Mouse (Mus musculus): ENCODE measurements around the gene Ednra.
A peak's percentile ranks its signal among the peaks of the same experiment; 100 is the strongest.
"Not testable (repeated sequence)": the region's sequence is repeated elsewhere in the genome, so short reads cannot be mapped to it uniquely, and the experiment has no call there.

The Ednra gene

DNA sequence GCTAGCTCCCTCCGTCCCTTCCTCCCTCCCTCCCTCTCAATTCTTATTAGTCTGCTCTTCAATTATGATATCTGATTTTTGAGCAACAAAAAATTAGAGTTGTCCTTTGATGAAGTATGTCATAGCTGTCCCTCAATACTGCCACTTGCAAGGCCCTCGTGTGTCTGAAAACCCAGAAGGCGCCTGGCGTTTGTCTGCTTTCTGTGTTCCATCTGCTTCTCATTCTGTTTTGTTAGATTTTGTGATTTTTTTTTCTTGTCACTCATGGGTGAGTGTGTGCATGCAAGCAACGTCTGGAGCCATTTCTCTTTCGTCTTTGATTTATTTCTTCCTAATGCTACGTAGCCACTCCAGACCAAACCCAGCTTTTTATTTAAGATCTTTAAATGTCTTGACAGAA lies 9.8 kb downstream of the Ednra start:
- DNase-seq: no peak

DNA sequence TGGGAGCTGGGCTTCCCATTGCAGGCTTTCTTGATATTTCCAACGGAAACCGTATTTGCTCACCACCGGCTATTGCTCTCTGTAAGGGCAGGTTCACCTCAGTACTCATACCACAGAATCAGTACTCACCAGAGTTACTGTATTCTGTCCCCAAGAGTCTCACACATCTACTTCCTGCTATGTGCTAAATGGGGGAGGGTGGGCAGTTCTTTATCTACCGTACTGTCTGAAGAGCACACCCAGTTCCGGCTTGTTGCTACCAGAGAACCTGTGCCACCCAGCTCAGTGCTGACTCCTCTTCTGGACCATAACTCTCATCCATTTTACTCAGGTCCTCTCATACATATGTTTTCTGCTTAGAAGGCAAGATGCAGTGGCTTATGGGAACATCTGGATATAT lies 10.6 kb downstream of the Ednra start:
- no peak for DNase-seq

DNA sequence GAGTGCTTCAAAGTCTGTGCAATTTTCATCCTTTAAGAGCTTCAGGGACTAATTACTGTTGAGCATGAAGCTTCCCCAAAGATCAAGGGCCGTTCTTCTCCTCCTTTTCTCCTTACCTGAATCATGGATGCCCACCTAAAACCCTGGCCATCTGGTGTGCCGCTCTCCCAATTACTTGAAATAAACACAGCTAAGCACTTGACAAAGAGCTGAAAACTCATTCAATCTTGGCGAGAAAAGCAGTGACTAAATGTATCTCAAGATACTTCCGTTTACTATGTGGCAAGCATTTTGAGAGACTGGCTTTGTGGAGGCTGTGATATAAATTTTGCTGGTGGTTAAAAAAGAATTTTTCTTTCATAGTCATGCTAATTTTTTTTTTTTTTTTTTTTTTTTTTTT lies 19.5 kb downstream of the Ednra start:
- DNase-seq: no peak

DNA sequence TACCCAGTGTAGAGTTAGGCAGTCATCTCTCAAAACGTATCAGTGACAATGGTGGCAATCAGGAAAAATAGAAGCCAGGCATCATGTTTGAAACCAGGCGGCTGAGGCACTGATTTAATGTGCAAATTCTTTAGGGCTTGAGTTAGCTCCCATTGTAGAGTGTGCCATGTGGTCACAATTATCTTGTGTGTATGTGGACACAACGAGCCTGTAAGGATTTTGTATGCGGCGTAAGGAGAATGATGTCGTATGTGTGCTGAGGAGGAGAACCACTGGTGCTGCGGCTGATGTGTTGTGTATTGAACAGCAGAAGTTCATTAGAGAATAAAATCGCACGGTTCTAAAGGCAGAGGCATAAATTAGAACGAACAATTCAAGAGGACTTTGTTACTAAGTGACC lies 26.2 kb downstream of the Ednra start:
- no peak for DNase-seq

DNA sequence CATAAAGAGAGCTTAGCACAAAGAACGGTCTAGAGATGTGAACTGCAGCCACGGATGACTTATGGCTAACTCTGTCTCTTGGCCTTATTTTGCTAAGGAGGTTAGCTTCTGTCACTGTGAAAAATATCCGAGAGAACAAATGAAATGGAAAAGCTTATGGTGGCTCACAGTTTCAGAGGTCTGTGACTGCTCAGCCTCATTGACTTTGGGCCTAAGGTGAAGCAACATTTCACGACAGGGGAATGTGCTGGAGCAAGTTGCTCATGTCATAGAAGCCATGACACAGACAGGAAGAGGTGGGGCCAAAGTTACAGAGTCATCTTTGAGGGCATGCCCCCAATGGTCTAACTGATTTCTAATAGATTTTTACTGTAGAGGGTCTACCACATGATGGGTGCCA lies 28.1 kb downstream of the Ednra start:
- DNase-seq: no peak

DNA sequence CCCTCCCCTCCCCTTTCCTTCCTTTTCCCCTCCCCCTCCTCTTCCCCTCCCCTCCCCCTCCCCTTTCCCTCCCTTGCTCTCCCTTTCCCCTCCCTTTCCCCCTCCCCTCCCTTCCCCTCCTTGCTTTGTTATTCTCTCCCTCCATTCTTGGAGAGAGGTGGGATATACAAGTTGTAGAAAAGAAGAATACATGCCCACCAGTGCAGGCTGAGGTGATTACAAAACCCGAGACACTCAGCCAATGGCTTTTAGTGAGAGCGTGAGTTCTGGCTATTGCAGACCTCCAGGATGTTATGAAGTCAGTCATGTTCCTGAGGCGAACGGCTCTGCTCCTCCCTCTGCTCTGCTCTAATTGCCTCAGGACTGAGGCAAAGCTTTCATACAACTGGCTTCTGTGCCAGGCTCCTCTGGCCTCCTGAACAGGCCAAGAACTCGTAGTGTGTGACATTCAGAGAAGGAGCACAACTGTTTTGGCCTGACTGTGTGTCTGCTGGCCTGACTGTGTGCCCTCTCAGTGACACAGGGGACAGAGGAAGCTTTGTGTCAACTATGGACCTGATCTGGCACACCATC lies 28.7 kb downstream of the Ednra start:
- no peak for DNase-seq

DNA sequence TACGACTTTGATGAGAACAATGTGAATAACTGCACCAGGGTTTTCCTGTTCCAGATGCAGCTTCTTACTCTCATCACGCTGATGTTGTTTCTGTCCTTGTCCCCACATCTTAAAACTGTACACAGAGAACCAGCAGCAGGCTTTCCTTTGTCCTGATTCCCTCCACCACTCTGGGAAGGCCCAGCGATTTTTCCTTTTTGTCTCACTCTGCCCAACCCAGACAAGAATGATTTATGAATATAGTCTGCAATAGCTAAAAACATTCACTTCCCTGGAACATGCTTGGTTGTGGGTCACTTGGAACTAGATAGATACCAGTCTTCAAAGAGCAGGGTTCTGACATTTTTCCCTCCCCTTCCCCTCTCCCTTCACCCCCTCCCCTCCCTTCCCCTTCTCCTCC lies 29.2 kb downstream of the Ednra start:
- DNase-seq: no peak

DNA sequence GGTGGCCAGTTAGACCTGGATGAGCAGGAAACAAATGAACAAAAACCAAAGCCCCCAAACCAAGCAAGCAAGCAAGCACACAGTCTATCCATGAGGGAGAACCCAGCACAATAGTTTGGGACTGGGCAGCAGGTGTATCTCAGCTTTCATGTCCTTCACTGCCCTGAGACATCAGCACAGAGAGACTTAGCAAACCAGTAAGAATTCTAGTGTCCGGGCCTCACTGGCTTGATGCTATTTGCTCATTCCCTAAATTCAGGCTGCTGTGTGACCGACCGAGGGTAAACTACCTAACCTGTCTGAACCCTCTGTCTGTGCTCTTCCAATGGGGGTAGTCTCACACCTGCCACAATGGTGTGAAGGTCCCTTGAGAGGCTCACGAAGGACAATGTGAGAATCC lies 29.7 kb downstream of the Ednra start:
- no peak for DNase-seq

DNA sequence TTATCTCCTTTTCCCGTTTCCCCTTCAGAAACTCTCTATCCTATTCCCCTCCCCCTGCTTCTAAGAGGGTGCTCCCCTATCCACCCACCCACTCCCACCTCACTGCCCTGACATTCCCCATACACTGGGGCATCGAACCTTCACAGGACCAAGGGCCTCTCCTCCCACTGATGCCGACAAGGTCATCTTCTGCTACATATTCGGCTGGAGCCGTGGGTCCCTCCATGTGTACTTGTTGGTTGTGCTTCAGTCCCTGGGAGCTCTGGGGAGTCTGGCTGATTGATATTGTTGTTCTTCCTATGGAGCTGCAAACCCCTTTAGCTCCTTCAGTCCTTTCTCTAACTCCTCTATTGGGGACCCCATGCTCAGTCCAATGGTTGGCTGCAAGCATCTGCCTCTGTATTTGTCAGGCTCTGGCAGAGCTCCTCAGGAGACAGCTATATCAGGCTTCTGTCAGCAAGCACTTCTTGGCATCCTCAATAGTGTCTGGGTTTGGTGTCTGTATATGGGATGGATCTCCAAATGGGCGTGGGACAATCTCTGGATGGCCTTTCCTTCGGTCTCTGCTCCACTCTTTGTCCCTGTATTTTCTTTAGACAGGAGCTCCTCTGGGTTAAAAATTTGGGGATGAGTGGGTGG lies 34.7 kb downstream of the Ednra start:
- not testable (repeated sequence) for DNase-seq

DNA sequence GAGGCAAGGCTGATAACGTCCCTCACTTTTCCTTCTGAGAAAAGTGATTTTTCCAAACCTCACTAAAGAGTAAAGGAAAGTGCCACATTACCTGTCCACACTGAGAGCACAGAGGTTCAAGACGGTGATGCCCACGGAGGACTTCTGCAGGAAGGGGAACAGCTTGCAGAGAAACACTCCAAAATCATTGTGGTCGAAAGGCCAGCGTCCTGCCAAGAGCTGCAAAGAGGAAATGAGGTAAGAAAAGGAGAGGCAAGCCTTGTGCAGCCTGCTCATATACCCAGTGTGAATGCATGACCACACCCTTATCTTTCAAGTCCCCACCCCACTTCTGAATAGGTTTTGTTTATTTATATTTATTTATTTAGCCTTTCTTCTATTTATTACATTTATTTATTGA lies 35.3 kb downstream of the Ednra start:
- no peak for DNase-seq

DNA sequence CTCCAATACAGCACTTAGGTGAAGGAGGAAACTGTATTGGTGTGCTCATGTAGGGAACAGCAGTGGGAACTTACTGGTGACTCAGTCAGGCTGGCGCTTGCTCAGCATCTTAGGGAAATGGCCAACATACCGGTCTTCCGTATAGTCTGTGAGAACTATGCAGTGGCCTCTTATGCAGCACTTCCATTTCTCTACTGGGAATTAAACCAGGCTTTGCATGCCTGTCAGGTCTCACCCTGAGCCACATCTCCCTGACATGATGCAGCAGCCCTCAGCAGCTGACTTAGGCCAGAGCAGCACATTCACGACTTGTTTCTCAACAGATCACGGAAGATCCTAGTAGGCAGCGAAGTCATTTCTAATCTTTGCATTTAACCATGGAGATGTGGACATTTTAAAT lies 39.9 kb downstream of the Ednra start:
- DNase-seq: no peak

DNA sequence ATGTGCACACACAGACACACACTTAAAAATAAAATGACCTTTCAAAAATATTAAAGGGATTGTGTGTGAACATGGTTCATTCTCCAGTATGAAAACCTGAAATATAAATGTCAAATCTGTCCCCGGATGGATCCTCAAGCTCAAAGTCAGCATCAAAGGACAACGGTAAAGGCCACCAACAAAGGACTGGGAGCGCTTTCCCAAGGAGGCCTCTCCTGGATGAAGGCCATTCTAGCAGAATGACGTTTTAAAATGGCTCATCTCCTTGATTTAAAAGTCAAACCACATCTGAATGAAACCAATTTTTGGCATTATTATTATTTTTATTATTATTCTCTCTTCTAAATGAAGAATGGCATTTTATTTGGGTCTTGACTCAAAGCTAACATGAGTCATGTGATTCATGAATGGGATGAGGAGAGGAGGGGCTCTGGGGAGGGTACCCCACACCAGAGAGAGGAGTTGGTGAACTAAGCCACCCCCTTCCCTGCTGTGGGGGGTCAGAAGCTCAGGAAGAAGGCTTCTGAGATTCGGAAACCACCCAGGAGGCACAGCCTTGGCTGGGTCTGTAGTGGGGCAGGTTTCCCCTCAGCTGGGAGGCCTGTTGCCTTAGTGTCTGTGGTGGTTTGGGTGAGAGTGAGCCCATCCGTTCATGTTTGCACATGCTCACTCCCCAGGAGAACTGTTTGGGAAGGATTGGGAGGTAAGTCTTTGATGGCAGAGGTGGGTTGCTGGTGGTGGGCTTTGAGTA lies 40.7 kb downstream of the Ednra start:
- DNase-seq: no peak

DNA sequence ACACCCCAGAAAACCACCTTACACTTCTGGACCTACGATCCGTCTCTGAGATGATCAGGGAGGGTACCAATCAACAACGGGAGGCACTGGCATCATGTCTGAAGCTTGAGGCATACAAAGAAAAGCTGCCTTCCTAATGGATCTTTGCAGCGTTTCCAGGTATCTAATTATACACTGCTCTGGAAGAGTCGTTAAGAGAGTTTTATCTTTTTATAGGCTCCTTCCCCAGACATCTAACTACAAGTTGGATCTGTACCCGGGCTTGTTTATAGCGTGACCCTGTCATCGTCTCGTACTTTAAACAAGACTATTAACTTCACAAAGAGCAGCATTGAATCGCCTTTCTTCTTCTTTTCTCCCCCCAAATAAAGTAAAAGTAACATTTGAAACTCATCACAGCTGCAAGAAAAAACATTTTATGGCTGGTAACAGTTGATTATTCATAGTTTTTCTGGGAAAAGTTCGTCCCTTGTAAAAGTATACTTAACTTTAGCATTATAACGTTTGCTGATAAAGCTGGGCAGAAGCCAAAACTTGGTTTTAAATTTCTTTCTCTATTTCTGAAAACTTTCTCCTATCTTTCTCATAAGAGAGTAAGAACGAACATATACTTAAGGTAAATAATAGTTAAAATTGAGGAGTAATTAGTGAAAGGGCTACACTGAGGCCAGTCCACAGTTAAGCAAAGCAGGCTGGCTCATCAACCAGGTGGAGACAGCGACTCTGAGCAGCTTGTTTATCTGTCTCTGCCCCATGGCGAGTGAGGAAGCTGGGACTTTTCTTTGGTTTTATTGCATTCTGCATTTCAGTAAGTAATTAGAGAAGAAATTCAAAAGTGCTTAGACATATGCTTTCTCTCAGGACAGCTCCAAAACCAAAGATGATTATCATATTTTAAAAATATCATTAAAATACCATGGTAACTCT lies 42.0 kb downstream of the Ednra start:
- DNase-seq: no peak

DNA sequence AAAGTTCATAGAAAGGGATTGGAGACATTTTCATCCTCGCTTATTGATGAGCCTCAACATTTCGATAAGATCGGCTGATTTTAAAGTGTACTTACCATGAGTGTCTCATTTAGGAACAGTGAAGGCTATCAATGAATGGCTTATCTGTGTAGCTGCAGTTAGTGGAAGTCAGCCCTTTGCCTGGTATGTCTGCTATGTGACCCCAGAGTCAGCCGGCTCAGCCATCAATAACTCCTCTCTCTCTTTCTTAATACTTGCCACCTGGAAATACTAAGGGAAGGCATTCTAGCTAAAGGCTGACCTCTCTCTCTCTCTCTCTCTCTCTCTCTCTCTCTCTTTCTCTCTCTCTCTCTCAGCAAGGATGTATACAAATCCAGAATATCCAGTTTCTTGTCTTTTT lies 52.2 kb downstream of the Ednra start:
- DNase-seq: no peak

DNA sequence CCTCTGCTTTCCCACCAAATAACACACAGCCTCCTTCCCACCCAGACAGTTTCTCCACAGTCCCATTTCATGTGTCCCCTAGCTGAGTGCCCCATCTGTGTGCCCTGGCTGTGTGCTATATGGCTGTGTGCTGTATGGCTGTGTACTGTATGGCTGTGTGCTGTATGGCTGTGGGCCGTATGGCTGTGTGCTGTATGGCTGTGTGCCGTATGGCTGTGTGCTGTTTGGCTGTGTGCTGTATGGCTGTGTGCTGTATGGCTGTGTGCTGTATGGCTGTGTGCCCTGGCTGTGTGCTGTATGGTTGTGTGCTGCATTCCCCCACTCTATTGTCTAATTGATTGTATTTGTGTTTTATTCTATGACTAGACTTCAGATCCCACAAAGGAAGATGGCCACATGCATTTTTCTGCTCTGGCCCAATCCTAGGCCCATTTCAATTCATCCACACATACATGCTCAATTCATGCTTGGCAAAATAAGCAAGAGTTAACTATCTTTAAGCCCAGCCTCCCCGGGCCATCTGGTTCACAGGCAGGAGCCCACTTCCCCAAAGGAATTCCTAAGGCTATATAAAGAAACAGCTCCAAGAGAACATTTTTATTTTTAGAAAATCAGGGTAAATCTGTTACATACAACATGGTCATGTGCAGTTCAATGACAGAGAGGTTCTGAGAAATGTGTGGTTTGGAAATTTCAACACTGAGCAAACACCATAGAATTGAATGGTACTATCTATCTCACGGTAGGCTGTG lies 53.5 kb downstream of the Ednra start:
- DNase-seq: peak; percentile 32

DNA sequence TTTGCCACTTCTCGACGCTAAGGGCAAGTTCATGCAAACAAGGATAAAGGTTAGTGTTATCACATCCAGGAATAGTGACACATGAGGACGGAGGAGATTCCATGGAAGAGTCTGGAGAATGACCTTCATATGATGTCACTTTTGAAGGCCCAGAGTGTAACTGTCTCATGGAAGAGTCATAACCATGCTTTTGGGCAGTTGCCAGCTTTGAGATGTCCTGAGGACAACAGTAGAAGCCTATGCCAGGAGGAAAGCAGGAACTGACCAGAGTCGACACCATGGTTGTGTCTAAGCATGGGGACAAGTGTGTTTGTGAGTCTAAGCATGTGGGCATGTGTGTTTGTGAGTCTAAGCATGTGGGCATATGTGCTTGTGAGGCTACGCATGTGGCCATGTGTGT lies 56.3 kb downstream of the Ednra start:
- no peak for DNase-seq

DNA sequence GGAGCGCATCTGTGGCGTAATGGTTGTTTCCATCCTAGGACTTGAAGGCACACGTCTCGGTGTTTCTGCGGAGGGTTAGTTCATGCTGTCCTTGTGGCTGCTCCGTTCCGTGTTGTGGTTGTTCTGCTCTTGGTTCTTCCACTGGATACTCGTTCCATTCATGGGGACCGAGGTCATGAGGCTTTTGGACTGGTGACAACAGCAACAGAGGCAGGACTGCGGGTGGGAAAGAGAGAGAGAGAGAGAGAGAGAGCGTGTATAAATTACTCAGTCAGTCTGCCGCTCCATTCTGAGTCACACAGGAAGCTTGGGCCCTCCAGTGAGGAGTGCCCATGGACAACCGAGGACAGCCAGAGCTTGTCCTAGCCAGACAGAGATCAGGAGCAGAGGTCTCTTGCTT lies 59.4 kb downstream of the Ednra start:
- DNase-seq: no peak

DNA sequence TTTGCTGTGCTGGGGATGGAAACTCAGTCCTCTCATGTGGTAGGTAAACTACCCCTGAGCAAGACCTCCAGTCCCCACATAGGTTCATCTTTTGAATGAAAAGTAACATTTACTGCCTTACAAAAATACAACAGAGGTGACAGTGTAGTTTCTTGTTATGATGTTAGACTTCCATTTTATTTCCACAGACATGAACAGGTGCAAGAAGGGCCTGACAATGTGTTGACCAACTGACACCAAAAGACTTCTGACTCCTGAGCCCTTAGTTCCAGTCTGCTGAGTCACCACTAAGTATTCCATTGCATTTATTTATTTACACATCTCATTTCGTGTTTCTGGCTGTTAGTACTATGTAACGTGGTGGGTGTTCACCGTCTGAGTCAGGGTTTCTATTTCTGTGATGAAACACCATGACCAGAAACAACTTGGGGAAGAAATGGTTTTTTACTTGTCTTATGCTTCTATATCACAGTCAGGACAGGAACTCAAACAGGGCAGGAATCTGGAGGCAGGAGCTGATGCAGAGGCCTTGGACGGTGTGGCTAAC lies 64.7 kb downstream of the Ednra start:
- no peak for DNase-seq

DNA sequence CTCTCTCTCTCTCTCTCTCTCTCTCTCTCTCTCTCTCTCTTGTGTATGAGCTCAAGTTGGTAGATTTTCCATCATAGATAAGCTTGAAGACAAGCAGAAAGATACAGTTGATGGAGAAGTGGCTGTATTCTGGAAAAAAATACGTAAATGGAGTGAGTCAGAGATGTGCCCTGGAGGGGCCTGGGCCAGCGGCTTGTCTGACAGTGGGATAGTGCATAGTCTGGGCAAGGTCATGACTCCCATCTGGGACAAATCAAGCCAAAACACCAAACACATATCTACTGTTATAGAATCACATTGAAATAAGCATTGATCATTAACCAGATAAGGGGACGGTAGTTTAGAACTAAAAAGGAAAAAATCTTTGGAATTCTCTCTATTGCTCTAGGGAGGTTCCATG lies 65.9 kb downstream of the Ednra start:
- no peak for DNase-seq

DNA sequence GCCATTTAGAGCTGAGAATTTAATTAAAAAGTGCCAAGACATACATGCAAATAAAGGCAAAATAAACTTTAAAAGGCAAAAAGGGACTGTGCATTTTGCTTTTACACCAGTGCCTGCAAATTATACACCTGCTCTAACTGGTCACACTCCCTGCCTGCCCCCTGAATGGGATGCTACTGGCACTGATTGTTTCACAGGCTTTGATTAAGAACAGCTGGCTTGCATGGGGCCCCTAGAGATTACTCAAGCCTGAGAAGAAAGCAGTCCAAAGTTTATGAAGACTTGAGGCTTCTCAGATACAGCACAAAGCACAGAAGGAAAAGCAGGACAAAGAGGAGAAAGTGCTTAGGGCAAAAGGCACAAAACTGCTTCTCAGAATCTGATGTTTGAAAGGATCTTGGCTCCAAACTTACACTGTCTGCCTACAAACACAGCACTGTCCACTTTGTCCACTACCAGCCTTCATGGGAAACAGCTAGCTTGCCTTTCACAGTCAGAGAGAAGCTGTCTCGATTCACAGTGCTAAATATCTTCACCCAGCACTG lies 73.5 kb downstream of the Ednra start:
- DNase-seq: no peak

DNA sequence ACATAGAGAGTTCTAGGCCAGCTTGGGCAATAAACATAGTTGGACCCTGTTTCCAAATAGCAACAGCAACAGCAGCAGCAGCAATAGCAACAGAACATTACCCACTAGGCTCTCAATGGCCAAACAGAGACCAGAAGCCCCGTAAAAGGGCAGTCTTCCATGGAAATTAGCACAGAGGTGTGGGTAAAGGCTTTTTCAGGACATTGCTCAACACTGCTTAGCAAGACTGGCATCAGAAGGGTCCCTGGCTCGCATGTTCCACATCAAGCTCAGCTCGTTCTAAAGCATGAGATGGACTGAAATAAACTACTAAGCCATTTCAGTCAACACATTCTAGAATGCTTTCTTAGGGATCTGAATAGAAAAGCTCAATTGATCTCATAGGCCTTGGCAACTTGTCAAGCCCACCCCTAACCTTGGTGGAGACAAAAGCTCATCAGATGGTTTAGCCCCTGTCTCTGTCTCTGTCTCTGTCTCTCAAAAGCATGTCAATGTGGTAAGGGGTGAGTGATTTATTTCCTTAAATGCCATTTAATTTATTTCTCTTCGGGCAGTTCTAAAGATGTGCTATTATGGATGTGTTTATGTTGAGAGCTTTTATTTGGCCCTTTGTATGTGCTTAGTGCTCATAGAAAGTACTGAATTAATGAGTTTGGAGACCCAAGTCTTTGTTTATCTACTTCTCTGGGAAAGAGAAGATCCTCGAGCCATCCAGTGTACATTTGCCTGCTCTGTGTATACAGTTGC lies 84.0 kb downstream of the Ednra start:
- DNase-seq: no peak

Measured in right cerebral cortex, postnatal 4 days (tissue).